Mouse (Mus musculus): Measurements from ENCODE around the gene Otc.

The Otc gene

DNA sequence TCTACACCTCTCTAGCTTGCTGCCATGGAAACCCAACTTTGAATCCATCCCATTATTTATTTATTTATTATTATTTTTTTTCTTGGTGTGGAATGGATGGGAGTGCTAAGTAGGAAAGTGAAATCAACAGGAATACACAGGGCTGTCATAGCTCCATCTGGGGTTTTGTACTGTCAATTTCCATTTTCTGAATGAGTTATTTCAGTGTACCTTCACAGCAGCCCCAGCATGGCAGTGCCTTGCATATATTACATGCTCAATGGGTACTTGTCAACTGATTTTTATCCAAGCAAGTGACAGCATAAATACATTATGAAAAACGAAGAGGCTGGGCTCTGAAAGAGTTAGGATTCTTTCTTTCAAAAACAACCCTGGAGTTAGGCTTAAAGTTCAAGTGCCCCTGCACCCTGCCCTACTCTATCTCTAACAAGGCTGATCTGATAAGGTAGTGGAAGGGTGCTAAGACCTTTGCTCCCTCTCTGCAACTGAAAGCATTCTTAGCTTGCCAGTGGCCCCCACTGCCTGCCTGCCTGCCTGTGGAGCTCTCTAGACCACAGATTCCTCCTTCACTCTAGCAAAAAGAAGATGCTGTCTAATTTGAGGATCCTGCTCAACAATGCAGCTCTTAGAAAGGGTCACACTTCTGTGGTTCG lies at the start of gene Otc:
Gene Otc, plus strand, starts transcription at position 454 of the 653 bp plus-strand sequence.
- DNase-seq (ENCODE audit: low spot score): no peak

DNA sequence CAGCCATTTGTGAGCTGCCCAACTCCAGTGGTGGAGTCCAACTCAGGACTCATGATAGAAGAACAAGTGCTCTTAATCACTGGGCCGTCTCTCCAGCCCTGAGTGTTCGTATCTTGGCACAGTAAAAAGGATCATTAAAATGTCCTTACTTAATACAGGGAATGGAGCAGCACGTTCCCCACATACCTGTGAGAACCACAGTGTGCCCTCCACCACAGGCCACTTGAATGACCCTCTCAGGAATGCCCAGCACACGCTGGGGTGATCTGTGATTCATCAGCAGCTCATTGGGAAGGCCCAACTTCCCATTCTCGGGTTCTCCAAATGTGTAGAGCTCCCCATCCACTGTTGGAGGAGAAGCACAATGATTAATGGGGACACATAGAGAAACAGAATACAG lies 46.2 kb upstream of the Otc start:
- no peak for DNase-seq (ENCODE audit: low spot score)

- peak; percentile 41 for DNase-seq (ENCODE audit: low spot score)
Observed at GRCm38 (mm10) chrX:10215972-10216371, 36.1 kb upstream of the Otc start.

- peak; percentile 81 for DNase-seq (ENCODE audit: low spot score)
Observed at GRCm38 (mm10) chrX:10216410-10216949, 35.6 kb upstream of the Otc start, which contains the start of gene Rpgr. Rpgr (minus strand) TSS chrX:10216920.

DNA sequence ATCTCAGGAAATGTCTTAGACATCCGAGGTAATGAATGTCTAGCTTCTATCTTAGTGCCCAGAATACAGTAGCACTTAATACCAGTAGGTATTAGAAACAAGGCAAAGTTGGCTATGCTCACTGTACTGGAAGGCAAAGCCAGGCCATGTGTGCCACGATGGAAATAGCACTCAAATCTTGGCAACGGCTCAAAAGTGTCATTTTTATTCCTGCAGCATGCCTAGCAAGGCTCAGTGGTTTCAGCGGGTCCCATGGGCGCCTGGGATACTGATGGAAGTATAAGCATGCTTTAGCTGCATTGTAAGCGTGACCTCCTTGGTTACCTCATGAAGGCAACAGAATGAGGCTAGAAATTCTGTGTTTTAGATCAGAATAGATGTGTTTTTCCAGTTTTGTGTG lies 32.8 kb upstream of the Otc start:
- no peak for DNase-seq (ENCODE audit: low spot score)

GRCm38 (mm10) chrX:10233051-10233450 lies 19.1 kb upstream of the Otc start:
- no peak for DNase-seq (ENCODE audit: low spot score)

DNA sequence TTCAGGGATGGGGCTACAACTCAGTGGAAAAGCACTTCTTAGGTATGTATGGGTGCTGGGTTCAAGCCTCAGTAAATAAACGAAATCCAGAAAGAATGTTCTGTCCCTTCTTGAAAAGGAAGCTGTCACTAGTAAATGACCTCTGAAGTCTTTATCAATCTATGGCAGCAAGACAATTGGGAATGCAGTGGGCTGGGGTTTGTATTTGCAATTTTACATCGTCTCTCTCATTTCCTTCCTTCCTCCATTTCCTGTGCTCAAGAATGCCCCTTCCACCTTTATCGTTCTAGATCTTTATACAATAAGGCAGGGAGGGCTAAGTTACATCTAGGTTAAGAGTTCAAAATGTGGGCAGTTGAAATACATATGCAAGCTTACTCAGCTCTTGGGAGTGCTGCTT lies 17.5 kb upstream of the Otc start:
- no peak for DNase-seq (ENCODE audit: low spot score)

GRCm38 (mm10) chrX:10239515-10239914 lies 12.6 kb upstream of the Otc start:
- no peak for DNase-seq (ENCODE audit: low spot score)

DNA sequence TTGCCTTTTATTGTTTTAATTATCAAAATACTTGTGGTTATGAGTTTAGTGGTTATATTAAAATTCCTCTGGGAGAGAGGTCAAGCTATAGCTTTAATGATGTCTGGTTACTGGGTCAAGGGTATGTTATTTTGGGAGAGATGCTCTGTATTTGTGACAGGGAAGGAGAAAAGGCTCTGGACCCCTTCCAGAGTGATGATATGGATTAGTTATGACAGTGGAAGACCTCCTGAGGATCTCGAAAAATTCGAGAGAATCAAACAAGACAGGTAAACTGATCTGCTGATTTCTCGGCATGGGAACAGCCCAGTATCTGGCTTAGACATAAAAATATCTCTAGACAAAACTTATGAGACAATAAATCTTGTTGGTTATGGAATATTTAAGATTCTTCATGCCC lies 8.2 kb upstream of the Otc start:
- DNase-seq (ENCODE audit: low spot score): no peak

DNA sequence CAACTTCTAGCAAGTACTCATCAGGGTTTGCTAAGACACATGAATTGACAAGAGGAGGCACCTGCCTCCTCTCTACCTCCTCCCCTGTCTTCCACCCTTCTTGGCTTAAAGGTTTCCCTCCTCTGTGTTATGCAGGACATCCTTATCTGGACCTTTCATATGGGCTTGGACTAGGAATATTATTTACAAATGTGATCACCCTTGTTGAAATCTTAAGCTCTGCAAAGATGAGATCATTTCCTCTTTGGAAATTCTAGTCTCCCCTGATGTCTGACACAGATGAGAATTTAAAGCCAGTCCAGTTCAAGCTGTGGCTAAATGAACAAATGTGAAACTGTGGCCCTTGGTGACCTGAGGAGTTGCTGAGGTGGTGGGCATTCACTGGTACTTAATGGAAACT lies 748 bp upstream of the Otc start:
- DNase-seq (ENCODE audit: low spot score): no peak

DNA sequence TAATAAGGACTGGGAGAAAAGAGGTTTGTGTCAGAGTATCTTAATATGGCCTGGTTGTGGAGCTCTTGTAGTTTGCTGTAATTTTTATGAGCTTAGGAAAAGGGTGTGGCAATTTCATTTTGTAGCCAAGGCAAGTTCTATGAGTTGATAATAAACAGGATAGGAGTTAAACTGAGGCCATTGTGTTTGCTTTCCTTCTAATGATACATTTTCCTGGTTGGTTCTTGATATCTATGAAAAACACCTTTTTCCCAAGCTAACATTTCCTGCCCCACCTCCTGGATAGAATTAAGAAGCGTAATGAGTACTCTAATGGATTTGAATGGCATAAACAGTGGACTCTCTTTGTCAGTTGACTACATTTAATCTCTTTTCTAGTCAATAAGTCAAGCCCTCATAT lies 5.7 kb downstream of the Otc start:
- DNase-seq (ENCODE audit: low spot score): no peak

GRCm38 (mm10) chrX:10258260-10258659 lies 6.2 kb downstream of the Otc start:
- no peak for DNase-seq (ENCODE audit: low spot score)

DNA sequence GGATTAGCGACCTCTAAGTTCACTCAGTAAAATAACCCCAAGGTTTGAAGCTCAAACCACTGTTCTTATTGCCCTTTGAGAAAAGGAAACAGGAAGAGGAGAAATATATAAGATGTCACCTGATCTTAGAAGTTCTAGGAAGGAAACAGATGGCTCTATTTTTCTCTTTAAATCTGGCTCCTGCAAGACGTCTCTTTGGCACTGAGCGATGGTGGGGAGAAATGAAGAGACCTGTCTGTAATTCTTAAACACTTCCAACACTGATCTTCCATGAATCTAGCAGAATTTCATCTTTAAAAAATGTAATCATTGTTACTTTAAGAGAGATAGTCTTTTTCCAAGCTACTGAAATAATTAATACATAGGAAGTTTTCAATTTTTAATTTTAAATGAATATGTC lies 16.2 kb downstream of the Otc start:
- no peak for DNase-seq (ENCODE audit: low spot score)

DNA sequence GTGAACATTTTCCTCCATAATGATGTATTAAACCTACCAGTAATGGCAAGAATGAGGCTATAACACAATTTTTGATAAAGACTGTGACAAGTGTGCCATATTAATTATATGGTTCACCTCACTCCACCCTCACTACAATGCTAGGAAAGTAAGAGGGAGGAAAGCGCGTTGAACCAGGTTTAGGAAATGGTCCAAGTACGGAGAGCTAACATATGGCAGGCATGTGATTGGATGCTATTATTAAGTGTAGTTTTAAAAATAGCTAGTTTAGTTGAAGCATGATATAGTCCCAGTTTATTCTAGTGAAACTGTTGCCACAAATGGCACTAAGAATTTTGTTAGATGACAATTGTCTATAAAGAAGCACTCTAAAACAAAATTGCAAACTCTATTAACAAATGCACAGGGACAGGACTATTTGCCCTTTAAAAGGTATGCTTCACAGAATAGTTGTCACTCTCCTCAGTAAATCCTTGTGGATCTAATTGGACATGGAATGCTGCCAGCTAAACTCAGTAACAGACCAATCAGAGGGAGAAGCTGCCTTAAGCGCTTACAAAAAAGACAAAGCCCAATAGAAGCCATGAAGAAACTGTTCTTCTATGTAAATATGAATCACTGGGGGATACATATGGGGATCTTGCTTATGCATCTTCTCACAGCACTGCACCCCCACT lies 16.8 kb downstream of the Otc start:
- DNase-seq (ENCODE audit: low spot score): no peak

DNA sequence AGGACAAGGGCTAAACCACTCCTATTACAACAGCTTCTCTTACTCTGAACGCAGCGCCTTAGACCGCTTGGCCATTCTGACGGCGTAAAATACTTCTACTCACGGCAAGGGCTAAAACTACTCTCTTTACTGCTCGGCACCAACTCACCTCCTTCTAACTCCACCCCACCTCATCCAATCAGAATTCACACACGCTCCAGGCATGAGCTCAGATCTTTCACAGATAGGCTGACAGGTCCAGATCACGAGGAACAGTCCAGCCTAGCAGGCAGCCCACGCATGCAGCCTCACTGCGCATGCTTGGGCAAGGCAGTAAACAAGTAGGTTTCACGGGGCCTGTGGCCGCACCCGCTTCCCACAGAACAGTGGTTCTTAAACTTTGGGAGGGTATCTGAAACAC lies 45.2 kb downstream of the Otc start:
- no peak for DNase-seq (ENCODE audit: low spot score)

DNA sequence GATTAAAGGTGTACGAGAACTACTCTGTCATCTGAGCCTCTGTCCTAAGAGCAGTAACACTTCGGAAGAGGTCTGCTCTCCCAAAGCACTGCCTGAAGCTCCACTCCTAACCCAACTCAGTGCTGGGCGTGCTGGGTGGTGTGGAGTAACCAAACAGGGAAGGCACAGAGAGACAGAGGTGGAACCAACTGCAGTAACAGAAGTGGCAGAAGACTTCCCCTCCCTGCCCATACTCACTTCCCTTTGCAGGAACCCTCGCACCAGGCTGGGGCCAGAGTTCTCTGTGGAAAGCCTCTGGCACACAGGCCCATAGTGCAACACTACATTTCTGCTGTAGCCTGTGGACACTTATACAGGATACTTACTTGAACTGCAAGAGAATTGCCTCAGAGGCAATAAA lies 66.1 kb downstream of the Otc start:
- DNase-seq (ENCODE audit: low spot score): no peak

DNA sequence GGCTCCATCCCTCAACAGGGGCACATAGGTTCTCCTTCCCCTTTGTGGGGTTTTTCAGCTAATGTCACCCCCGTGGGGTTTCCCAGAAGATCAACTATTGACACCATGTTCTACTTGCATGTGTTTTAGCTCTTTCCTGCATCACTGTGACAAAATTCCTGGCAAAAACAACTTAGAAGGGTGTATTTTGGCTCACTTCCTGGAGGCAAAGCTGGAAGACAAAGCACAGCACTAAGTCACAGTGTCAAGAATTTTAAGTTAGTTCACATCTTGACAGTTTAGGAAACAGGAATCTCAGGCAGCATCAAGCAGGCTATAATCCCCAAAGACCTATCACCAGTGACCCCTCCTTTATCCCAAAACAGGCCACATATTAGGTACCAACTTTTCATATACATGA lies 78.1 kb downstream of the Otc start:
- DNase-seq (ENCODE audit: low spot score): no peak

DNA sequence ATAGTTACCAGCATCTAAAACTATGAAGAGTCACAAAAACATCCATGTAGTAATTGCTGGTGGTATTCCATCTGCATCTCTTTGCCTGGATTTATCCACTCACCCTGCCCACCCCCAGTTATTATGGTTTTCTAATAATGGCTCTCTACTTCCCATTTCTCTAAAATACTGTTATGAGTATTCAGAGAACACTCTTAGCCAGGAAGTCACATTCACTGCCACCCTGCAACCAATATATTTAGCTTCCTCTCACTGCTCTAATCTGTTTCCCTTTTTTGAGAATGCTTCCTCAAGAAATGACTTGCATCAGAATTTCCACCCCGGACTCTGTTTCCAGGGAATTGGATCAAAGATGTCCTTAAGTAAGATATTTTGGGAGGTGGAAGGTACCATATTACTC lies 79.6 kb downstream of the Otc start:
- DNase-seq (ENCODE audit: low spot score): no peak

GRCm38 (mm10) chrX:10336816-10337215 lies 84.7 kb downstream of the Otc start:
- no peak for DNase-seq (ENCODE audit: low spot score)

DNA sequence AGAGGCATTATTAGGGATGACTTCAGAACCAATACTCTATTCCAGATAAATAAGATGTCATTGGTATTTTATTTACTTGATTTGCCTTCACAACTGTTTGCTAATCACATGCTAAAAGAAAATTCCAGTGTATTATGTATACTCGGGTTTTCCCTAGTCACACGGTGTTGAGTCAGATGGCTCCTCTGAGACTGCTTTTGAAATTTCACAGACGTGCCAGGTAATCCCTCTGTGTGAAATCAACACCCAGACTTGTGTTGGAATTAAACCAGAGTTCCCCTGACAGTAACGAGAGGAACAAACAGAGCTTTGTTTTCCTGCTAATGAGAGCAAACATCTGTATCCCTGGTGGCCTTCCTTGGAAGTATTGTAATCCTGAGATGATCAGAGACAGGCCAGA lies 103.8 kb downstream of the Otc start:
- no peak for DNase-seq (ENCODE audit: low spot score)

Data from c-Kit-positive CD71-positive TER-119-positive erythroid progenitor cells, embryonic 14.5 days (primary cell).